Mouse (Mus musculus) CD8-positive naive resting alpha-beta T cell, adult 57 days (primary cell): ENCODE data around the gene 1700037C18Rik. TPM values are rescaled to one million over a fixed set of nuclear protein-coding genes. Genes with fewer than 3 reads are reported as not detected.

Source experiments
- total RNA-seq: library from RNA; stranded (reverse); gene quantifications from one replicate; pipeline ENCODE4 v1.2.4, GENCODE M21; 2023

1700037C18Rik gene
- 5.6 TPM for total RNA-seq

GRCm38 (mm10) chr16:3908537-3909111 is at the start of gene 1700037C18Rik, which contains the start of gene Cluap1:
1700037C18Rik (minus strand) TSS chr16:3908689.
Cluap1 (plus strand) TSS chr16:3908801.

DNA sequence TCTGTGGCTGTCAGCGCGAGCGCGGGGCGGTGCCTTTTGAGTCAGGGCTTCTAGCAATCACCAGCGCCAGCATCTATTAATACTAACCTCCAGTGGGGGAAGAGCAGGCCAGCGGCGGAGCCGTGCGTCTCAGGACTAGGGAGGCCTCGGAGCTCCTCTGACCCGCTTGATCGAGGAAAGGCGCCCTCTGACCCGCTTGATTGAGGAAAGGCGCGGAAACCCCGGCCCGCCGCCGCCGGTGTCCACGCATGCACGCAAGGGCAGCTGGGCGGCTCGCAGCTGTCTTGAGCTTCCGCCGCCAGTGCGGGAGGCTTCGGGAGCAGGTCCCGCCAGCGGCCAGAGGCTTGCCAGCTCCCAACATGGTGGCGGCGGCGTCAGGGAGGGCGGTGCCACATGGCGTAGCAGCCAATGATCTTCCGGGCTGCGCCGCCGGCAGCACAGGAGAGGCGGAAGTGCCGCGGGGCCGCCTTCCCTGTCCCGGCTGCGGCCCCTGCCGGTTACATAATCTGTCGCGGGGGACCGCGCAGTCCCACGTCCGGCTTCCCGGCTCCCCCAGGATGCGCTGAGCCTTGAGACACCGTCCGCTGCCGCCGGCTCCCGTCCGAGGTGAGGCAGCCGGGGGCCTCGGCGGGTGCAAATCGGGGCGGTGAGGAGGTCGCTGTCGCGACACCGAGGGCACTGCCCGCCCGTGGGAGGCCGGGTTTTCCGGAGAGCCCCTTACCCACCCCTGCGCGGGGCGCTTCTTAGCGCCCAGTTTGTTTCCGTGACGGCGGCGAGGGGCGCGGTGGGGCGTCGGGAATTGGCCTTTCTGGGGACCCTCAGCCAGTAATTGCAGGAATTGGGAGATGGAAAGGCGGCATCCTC is 24.1 kb downstream of the 1700037C18Rik start, which contains the start of the genes Zfp597 and Gm20695:
Gene Zfp597, minus strand, starts transcription at position 361 of the 864 bp plus-strand sequence.
Gene Gm20695, plus strand, starts transcription at position 448 of the 864 bp plus-strand sequence.

DNA sequence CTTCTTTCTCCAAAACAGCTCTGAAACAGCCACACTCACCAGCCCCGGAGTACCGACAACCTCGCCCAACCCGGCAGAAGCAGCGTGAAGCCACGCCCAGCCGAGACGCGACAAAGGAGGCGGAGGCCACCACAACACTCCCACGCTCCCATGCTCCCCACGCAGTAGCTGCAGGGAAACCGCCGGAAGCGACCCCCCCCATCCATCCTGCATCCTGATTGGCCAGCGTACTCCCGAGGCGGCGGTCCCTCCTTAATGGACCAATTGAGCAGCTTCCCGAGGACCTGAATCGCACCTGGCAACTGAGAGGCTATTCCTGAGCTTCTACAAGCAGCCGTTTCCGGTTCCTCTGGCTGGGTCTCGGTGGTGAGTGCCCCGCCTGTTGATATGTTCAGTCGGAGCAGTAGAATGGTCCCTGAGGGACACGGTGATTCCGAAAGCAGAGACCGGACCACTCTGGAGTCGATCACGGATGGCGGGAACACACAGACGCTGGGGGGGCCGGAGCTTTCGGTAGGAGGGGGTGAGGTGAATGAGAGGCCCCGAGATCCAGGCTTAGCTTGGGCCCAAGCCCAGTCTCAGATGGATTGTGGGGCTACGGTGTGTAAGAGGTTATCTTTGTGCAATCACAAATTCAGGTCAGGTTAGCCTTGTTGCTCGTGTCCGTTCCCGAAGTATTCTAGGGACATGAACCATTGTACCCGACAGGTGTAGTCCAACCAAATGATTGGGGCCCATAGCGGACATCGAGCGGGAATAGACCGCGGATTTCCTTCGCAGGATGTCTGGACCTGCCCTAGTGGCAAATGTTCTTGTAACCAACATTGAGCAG is 36.1 kb downstream of the 1700037C18Rik start, which contains the start of gene Naa60:
Gene Naa60, plus strand, starts transcription at position 160 of the 832 bp plus-strand sequence.

DNA sequence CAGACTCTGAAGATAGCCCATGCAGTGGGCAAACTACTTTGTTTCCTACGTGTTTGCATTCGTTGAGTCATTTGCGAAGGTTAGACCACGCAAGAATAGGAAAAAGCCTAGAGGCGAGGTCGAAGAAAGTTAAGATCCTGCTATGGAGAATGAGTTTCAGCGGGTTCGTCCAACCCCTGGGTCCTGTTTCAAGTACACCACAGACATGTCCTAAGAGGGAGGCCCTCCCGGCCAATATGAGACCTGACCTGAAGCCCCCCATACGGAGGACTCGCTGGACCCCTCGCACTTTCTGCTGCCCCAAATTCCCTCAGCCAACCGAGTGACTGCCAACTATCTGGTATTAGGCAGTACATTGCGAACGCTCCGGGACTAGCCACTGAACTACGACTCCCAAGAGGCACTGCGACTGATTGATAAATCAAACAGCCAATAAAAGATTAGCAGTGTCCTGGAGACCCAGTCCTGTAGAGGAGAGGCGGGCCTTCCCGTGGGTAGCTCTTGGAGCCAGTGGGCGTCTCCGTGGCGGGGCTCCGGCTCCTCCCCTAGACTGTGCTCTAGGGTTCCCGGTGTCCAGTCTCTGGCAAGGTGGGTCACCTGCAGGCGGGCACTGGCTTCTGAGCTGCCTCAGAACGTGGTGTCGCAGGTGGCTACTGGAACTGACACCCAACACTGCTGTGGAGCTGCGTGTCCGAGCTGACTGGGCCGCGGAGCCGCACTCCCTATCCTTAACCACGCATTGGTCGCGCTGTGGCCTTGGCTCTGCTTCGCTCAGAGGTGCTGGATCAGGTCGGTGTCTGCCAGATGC is 61.6 kb downstream of the 1700037C18Rik start, which contains the start of gene Zfp174:
Gene Zfp174, plus strand, starts transcription at position 558 of the 808 bp plus-strand sequence.

Other genes starting within 250 kb of the 1700037C18Rik start
- not detected for gene Mefv, start 190.6 kb downstream of the 1700037C18Rik start, total RNA-seq
- gene Zfp263, start 164.6 kb downstream of the 1700037C18Rik start, total RNA-seq = 47.2 TPM
- not detected for gene Olfr15, start 77.8 kb downstream of the 1700037C18Rik start, total RNA-seq
- gene Zfp174, start 61.4 kb downstream of the 1700037C18Rik start, total RNA-seq = 0.46 TPM
- 77.1 TPM for gene Naa60, start 36.3 kb downstream of the 1700037C18Rik start, total RNA-seq
- 27.0 TPM for gene Zfp597, start 24.1 kb downstream of the 1700037C18Rik start, total RNA-seq
- gene Gm20695, start 24.0 kb downstream of the 1700037C18Rik start, total RNA-seq = not detected
- gene Cluap1, start 112 bp upstream of the 1700037C18Rik start, total RNA-seq = 24.6 TPM
- gene Nlrc3, start 67.9 kb upstream of the 1700037C18Rik start, total RNA-seq = 108 TPM
- gene Slx4, start 95.1 kb upstream of the 1700037C18Rik start, total RNA-seq = 86.6 TPM
- not detected for gene Dnase1, start 128.3 kb upstream of the 1700037C18Rik start, total RNA-seq
- gene Trap1, start 169.1 kb upstream of the 1700037C18Rik start, total RNA-seq = 77.5 TPM